Mouse (Mus musculus) MEL (cell line): ENCODE data around the gene Zscan21. TPM values are rescaled to one million over a fixed set of nuclear protein-coding genes. Genes with fewer than 3 reads are reported as not detected.
A peak's percentile ranks its signal among the peaks of the same experiment; 100 is the strongest.

Source experiments
- DNase-seq: peaks from one replicate; pipeline ENCODE4 v3.0.0; 2011; ENCODE audit warnings: low read depth, low spot score
- H3K27ac ChIP-seq: 2 replicates; pipeline ENCODE4 v1.5.1; 2012; ENCODE audit warnings: low read depth, mild to moderate bottlenecking, control low read depth, low read length, moderate library complexity; ENCODE audit not compliant: control insufficient read depth
- H3K27me3 ChIP-seq, 2 experiments: fragments of 150-350 bp in 1 of 2; sonication (generic) in 1 of 2; 2 replicates each; pipeline ENCODE4 v1.6.1; 2012; ENCODE audit warnings: low read length in 2 of 2, mild to moderate bottlenecking in 2 of 2, improper control_type of control experiment in 1 of 2, moderate library complexity in 1 of 2; ENCODE audit not compliant: insufficient read depth in 2 of 2, control insufficient read depth in 1 of 2
- H3K36me3 ChIP-seq, 2 experiments: 2 replicates each; pipeline ENCODE4 v1.6.1; 2012 to 2014; ENCODE audit warnings: low read length in 2 of 2, improper control_type of control experiment in 1 of 2, inconsistent platforms in 1 of 2, mild to moderate bottlenecking in 1 of 2; ENCODE audit not compliant: insufficient read depth in 2 of 2, control insufficient read depth in 1 of 2
- H3K4me1 ChIP-seq, 2 experiments: fragments of 150-350 bp in 1 of 2; sonication (generic) in 1 of 2; 2 replicates each; pipeline ENCODE4 v1.6.1; 2012; ENCODE audit warnings: low read length in 2 of 2, improper control_type of control experiment in 1 of 2, mild to moderate bottlenecking in 1 of 2; ENCODE audit not compliant: insufficient read depth in 2 of 2, control insufficient read depth in 1 of 2
- H3K4me3 ChIP-seq, 2 experiments: fragments of 150-350 bp in 1 of 2; sonication (generic) in 1 of 2; 2 replicates each; pipeline ENCODE4 v1.5.1; 2012; ENCODE audit warnings: low read depth in 2 of 2, low read length in 2 of 2, mild to moderate bottlenecking in 2 of 2, moderate library complexity in 2 of 2, control low read depth in 1 of 2, improper control_type of control experiment in 1 of 2; ENCODE audit not compliant: control insufficient read depth in 1 of 2, insufficient read depth in 1 of 2
- H3K79me2 ChIP-seq: 2 replicates; pipeline ENCODE4 v1.6.1; 2012; ENCODE audit warnings: mild to moderate bottlenecking, low read length, moderate library complexity; ENCODE audit not compliant: control insufficient read depth, poor library complexity, insufficient read depth
- H3K9ac ChIP-seq: 2 replicates; pipeline ENCODE4 v1.6.1; 2012; ENCODE audit warnings: low read depth, mild to moderate bottlenecking, control low read depth, low read length, moderate library complexity; ENCODE audit not compliant: control insufficient read depth, poor library complexity, severe bottlenecking
- H3K9me3 ChIP-seq: fragments of 150-350 bp; sonication (generic); replicated peaks from 2 replicates; pipeline ENCODE4 v1.6.1; 2012; ENCODE audit warnings: mild to moderate bottlenecking, low read length, improper control_type of control experiment, moderate library complexity; ENCODE audit not compliant: insufficient read depth
- CHD1 ChIP-seq: IDR thresholded peaks from 2 replicates; pipeline ENCODE4 v1.6.1; 2012; ENCODE audit warnings: low read depth, mild to moderate bottlenecking, inconsistent platforms, low read length, improper control_type of control experiment
- CHD2 ChIP-seq: IDR thresholded peaks from 2 replicates; pipeline ENCODE4 v1.6.1; 2011; ENCODE audit warnings: low read length, improper control_type of control experiment
- CTCF ChIP-seq, 3 experiments: IDR thresholded peaks in 2 of 3; conservative IDR thresholded peaks in 1 of 3; 2 replicates each; pipeline ENCODE4 v1.5.1; 2011 to 2012; ENCODE audit warnings: low read length in 3 of 3, low read depth in 2 of 3, mild to moderate bottlenecking in 2 of 3, improper control_type of control experiment in 1 of 3, inconsistent platforms in 1 of 3, mixed read lengths in 1 of 3, moderate library complexity in 1 of 3; ENCODE audit not compliant: control insufficient read depth in 1 of 3, insufficient read depth in 1 of 3, poor library complexity in 1 of 3, severe bottlenecking in 1 of 3
- E2F4 ChIP-seq: IDR thresholded peaks from 2 replicates; pipeline ENCODE4 v1.6.1; 2011; ENCODE audit warnings: low read depth, low read length, improper control_type of control experiment, borderline replicate concordance
- ELF1 ChIP-seq: IDR thresholded peaks from 2 replicates; pipeline ENCODE4 v1.6.1; 2014; ENCODE audit warnings: low read depth, mild to moderate bottlenecking, inconsistent platforms, low read length, improper control_type of control experiment, moderate library complexity
- EP300 ChIP-seq, 2 experiments: IDR thresholded peaks; 2 replicates each; pipeline ENCODE4 v1.6.1; 2011; ENCODE audit warnings: improper control_type of control experiment in 2 of 2, low read length in 2 of 2, low read depth in 1 of 2, mild to moderate bottlenecking in 1 of 2
- ETS1 ChIP-seq: IDR thresholded peaks from 2 replicates; pipeline ENCODE4 v1.6.1; 2012; ENCODE audit warnings: low read depth, mild to moderate bottlenecking, inconsistent platforms, low read length, improper control_type of control experiment, moderate library complexity
- GABPA ChIP-seq: IDR thresholded peaks from 2 replicates; pipeline ENCODE4 v1.6.1; 2012; ENCODE audit warnings: low read depth, mild to moderate bottlenecking, inconsistent platforms, low read length, improper control_type of control experiment, moderate library complexity
- GATA1 ChIP-seq: IDR thresholded peaks from 2 replicates; pipeline ENCODE4 v1.6.1; 2011; ENCODE audit warnings: low read depth, low read length, improper control_type of control experiment
- JUND ChIP-seq: IDR thresholded peaks from 2 replicates; pipeline ENCODE4 v1.6.1; 2011; ENCODE audit warnings: low read depth, mild to moderate bottlenecking, improper control_type of control experiment, low read length
- KAT2A ChIP-seq: conservative IDR thresholded peaks from 2 replicates; pipeline ENCODE4 v1.6.1; 2012; ENCODE audit warnings: low read depth, low read length, improper control_type of control experiment, inconsistent platforms
- MAFK ChIP-seq: IDR thresholded peaks from 2 replicates; pipeline ENCODE4 v1.6.1; 2011; ENCODE audit warnings: low read depth, mild to moderate bottlenecking, low read length, improper control_type of control experiment, borderline replicate concordance
- MAX ChIP-seq: IDR thresholded peaks from 2 replicates; pipeline ENCODE4 v1.6.1; 2011; ENCODE audit warnings: low read length, improper control_type of control experiment
- MAZ ChIP-seq: IDR thresholded peaks from 2 replicates; pipeline ENCODE4 v1.6.1; 2012; ENCODE audit warnings: low read depth, mild to moderate bottlenecking, inconsistent platforms, low read length, improper control_type of control experiment
- MEF2A ChIP-seq: IDR thresholded peaks from 2 replicates; pipeline ENCODE4 v1.6.1; 2014; ENCODE audit warnings: low read depth, mild to moderate bottlenecking, inconsistent platforms, low read length, improper control_type of control experiment; ENCODE audit not compliant: poor library complexity, insufficient replicate concordance, severe bottlenecking; ENCODE audit errors: extremely low read depth
- MXI1 ChIP-seq: IDR thresholded peaks from 2 replicates; pipeline ENCODE4 v1.6.1; 2011; ENCODE audit warnings: mild to moderate bottlenecking, low read depth, low read length, improper control_type of control experiment
- MYB ChIP-seq: IDR thresholded peaks from 2 replicates; pipeline ENCODE4 v1.6.1; 2011; ENCODE audit warnings: mild to moderate bottlenecking, low read depth, low read length, improper control_type of control experiment
- MYC ChIP-seq: IDR thresholded peaks from 2 replicates; pipeline ENCODE4 v1.6.1; 2011; ENCODE audit warnings: low read depth, mild to moderate bottlenecking, low read length, improper control_type of control experiment, moderate library complexity
- NELFE ChIP-seq: IDR thresholded peaks from 2 replicates; pipeline ENCODE4 v1.6.1; 2011; ENCODE audit warnings: low read depth, low read length, improper control_type of control experiment
- POLR2A ChIP-seq, 2 experiments: IDR thresholded peaks; 2 replicates each; pipeline ENCODE4 v1.6.1; 2011 to 2012; ENCODE audit warnings: low read length in 2 of 2, mild to moderate bottlenecking in 2 of 2, control low read depth in 1 of 2, improper control_type of control experiment in 1 of 2, low read depth in 1 of 2, moderate library complexity in 1 of 2; ENCODE audit not compliant: control insufficient read depth in 1 of 2, insufficient read depth in 1 of 2, poor library complexity in 1 of 2
- POLR2AphosphoS2 ChIP-seq: IDR thresholded peaks from 2 replicates; pipeline ENCODE4 v1.6.1; 2011; ENCODE audit warnings: low read length, improper control_type of control experiment
- POLR2AphosphoS5 ChIP-seq: IDR thresholded peaks from 2 replicates; pipeline ENCODE4 v1.6.1; 2012; ENCODE audit warnings: low read depth, borderline replicate concordance, mild to moderate bottlenecking, inconsistent platforms, low read length, moderate library complexity, mixed read lengths
- RAD21 ChIP-seq: IDR thresholded peaks from 2 replicates; pipeline ENCODE4 v1.6.1; 2011; ENCODE audit warnings: mild to moderate bottlenecking, low read depth, low read length, improper control_type of control experiment
- RCOR1 ChIP-seq: IDR thresholded peaks from 2 replicates; pipeline ENCODE4 v1.6.1; 2012; ENCODE audit warnings: low read depth, mild to moderate bottlenecking, inconsistent platforms, low read length, improper control_type of control experiment
- SIN3A ChIP-seq: IDR thresholded peaks from 2 replicates; pipeline ENCODE4 v1.6.1; 2012; ENCODE audit warnings: low read length, improper control_type of control experiment, inconsistent platforms
- SMC3 ChIP-seq: IDR thresholded peaks from 2 replicates; pipeline ENCODE4 v1.6.1; 2011; ENCODE audit warnings: low read depth, low read length, improper control_type of control experiment
- TAL1 ChIP-seq: IDR thresholded peaks from 2 replicates; pipeline ENCODE4 v1.6.1; 2012; ENCODE audit warnings: mild to moderate bottlenecking, inconsistent platforms, low read length, moderate library complexity, mixed read lengths
- TBP ChIP-seq: IDR thresholded peaks from 2 replicates; pipeline ENCODE4 v1.8.0; 2011; ENCODE audit warnings: low read depth, low read length, improper control_type of control experiment
- TCF12 ChIP-seq: IDR thresholded peaks from 2 replicates; pipeline ENCODE4 v1.6.1; 2014; ENCODE audit warnings: low read depth, mild to moderate bottlenecking, inconsistent platforms, low read length, improper control_type of control experiment, moderate library complexity
- UBTF ChIP-seq: IDR thresholded peaks from 2 replicates; pipeline ENCODE4 v1.6.1; 2012; ENCODE audit warnings: low read depth, mild to moderate bottlenecking, inconsistent platforms, low read length, improper control_type of control experiment, moderate library complexity, borderline replicate concordance; ENCODE audit not compliant: insufficient read depth
- USF1 ChIP-seq: IDR thresholded peaks from 2 replicates; pipeline ENCODE4 v1.6.1; 2014; ENCODE audit warnings: low read depth, mild to moderate bottlenecking, inconsistent platforms, low read length, improper control_type of control experiment, moderate library complexity
- USF2 ChIP-seq, 2 experiments: IDR thresholded peaks; 2 replicates each; pipeline ENCODE4 v1.6.1; 2011 to 2012; ENCODE audit warnings: improper control_type of control experiment in 2 of 2, low read length in 2 of 2, borderline replicate concordance in 1 of 2, inconsistent platforms in 1 of 2, low read depth in 1 of 2, mild to moderate bottlenecking in 1 of 2; ENCODE audit not compliant: insufficient read depth in 1 of 2
- ZC3H11A ChIP-seq: IDR thresholded peaks from 2 replicates; pipeline ENCODE4 v1.6.1; 2012; ENCODE audit warnings: low read depth, mild to moderate bottlenecking, inconsistent platforms, low read length, improper control_type of control experiment
- ZKSCAN1 ChIP-seq: IDR thresholded peaks from 2 replicates; pipeline ENCODE4 v1.6.1; 2012; ENCODE audit warnings: low read depth, mild to moderate bottlenecking, inconsistent platforms, low read length, improper control_type of control experiment, moderate library complexity
- ZMIZ1 ChIP-seq: IDR thresholded peaks from 2 replicates; pipeline ENCODE4 v1.6.1; 2012; ENCODE audit warnings: low read depth, mild to moderate bottlenecking, inconsistent platforms, low read length, improper control_type of control experiment, moderate library complexity
- ZNF384 ChIP-seq: IDR thresholded peaks from 2 replicates; pipeline ENCODE4 v1.6.1; 2012; ENCODE audit warnings: low read depth, mild to moderate bottlenecking, inconsistent platforms, low read length, improper control_type of control experiment
- polyA plus RNA-seq, 2 experiments: library from polyadenylated mRNA; stranded (reverse) in 1 of 2; unstranded in 1 of 2; fragments of >175 nt in 1 of 2; fragments of >200 nt in 1 of 2; gene quantifications; 2 replicates each; pipeline versions ENCODE4 v1.2.1 to v1.2.4; 2012; ENCODE audit warnings: low replicate concordance in 2 of 2, low read depth in 1 of 2; ENCODE audit not compliant: insufficient read length in 2 of 2, insufficient read depth in 1 of 2, missing spikeins in 1 of 2
- total RNA-seq: library from RNA; depleted of rRNA; stranded (reverse); fragments of 300-350 nt; gene quantifications from 2 replicates; pipeline ENCODE4 v1.2.3, GENCODE M21; 2012

Zscan21 gene
- total and polyA plus RNA-seq, 3 experiments, result 9.0 to 10.5 TPM; not detected in 1

GRCm38 (mm10) chr5:138160842-138161665 is 44.4 kb downstream of the Zscan21 start, which contains the start of gene Cops6:
Cops6 (plus strand) TSS chr5:138161071.
- Histone ChIP-seq H3K4me1 (peaks cover 0 to 3% of the 10 kb centered on the region in 2 experiments; a peak in 1 of 4 replicates), H3K27ac (peak within 1 kb of the TSS; percentile 56), H3K9me3 (no peaks in the 10 kb centered on the region), H3K4me3 (peak within 1 kb of the TSS; percentile 78 to 91), H3K36me3 (peaks cover 3 to 7% of the 10 kb centered on the region in 2 experiments; a peak in 1 of 4 replicates), H3K9ac (peak within 1 kb of the TSS; percentile 89), H3K27me3 (no peaks in the 10 kb centered on the region), H3K79me2 (peaks cover 9% of the 10 kb centered on the region)
- peak; percentile 95 for DNase-seq
- TF ChIP-seq USF2 (IDR thresholded peaks at IDR 0.05; ENCODE audit: borderline replicate concordance in 1 of 2, insufficient read depth in 1 of 2, low read depth in 1 of 2, low read length in 2 of 2) (no peak), MXI1 (peak; percentile 75), ETS1 (no peak), UBTF (0 out of 2 replicates have a peak, but pooled peaks have one; percentile 22), USF1 (peak; percentile 42), JUND (no peak), POLR2AphosphoS5 (no peak), MAZ (peak; percentile 80), POLR2A (IDR thresholded peaks at IDR 0.05; ENCODE audit: control insufficient read depth in 1 of 2, insufficient read depth in 1 of 2, low read depth in 1 of 2, low read length in 2 of 2, poor library complexity in 1 of 2) (peak; percentile 79 to 81), E2F4 (no peak), MYC (0 out of 2 replicates have a peak, but pooled peaks have one; percentile 34), GATA1 (no peak), CHD1 (no peak), ZKSCAN1 (no peak), TBP (peak; percentile 74), NELFE (peak; percentile 87), MAFK (no peak), GABPA (no peak), MYB (no peak), SMC3 (0 out of 2 replicates have a peak, but pooled peaks have one; percentile 1), ELF1 (peak; percentile 72), TCF12 (peak; percentile 82), SIN3A (peak; percentile 94), RAD21 (no peak), CHD2 (no peak), MEF2A (no peak), KAT2A (peak; percentile 85), ZC3H11A (no peak), POLR2AphosphoS2 (peak; percentile 58; the same call in 1 of the 2 replicates), ZNF384 (peak; percentile 56; the same call in 1 of the 2 replicates), ZMIZ1 (no peak), CTCF (IDR thresholded peaks at IDR 0.05 in 2 of 3, conservative IDR thresholded peaks at IDR 0.05 in 1 of 3; ENCODE audit: control insufficient read depth in 1 of 3, insufficient read depth in 1 of 3, low read depth in 2 of 3, low read length in 3 of 3, poor library complexity in 1 of 3, severe bottlenecking in 1 of 3) (0 out of 6 replicates have a peak, but pooled peaks of 1 of the 3 experiments have one; percentile 6), RCOR1 (no peak), MAX (peak; percentile 28; the same call in 1 of the 2 replicates), EP300 (IDR thresholded peaks at IDR 0.05; ENCODE audit: low read depth in 1 of 2, low read length in 2 of 2) (no peak), TAL1 (no peak)
